8 mouse cellular contexts compared by ENCODE assay signal in genomic region chr12:114047991-114048390, GRCm38 (mm10).
A peak's percentile ranks its signal among the peaks of the same experiment; 100 is the strongest.
DNase-seq lines count a peak whose midpoint lies in the region; ATAC-seq and TF ChIP-seq lines count a peak whose summit lies in the region.
"Not testable (repeated sequence)": the region's sequence is repeated elsewhere in the genome, so short reads cannot be mapped to it uniquely, and the experiment has no call there.

No protein-coding gene starts in this region.

- H3K36me3 ChIP-seq in CH12.LX (replicated peaks in 1 of 2; ENCODE audit: control insufficient read depth in 1 of 2, insufficient read depth in 1 of 2, low read length in 1 of 2); kidney, postnatal 0 days (ENCODE audit: insufficient read depth, low read length): not testable (repeated sequence)

- not testable (repeated sequence) for H3K27ac ChIP-seq in CH12.LX (ENCODE audit: insufficient read depth, low read depth); kidney, postnatal 0 days

- peak; percentile 93 for ATAC-seq in common myeloid progenitor, adult 5-6 weeks (replicated peaks; ENCODE audit: low read depth, poor library complexity, severe bottlenecking)
- ATAC-seq in kidney, postnatal 0 days (replicated peaks; ENCODE audit: low FRiP score, low read depth), result not testable (repeated sequence)

- TF ChIP-seq RAD21 in CH12.LX (IDR thresholded peaks at IDR 0.05; ENCODE audit: low read depth, low read length), result peak; percentile 21

- H3K4me3 ChIP-seq in CH12.LX (replicated peaks in 1 of 3; ENCODE audit: low read depth in 2 of 3, low read length in 2 of 3, poor library complexity in 1 of 3); kidney, postnatal 0 days (replicated peaks; ENCODE audit: low read depth, low read length); lung, adult 2 months (replicated peaks; ENCODE audit: extremely low read depth, low read depth, low read length): not testable (repeated sequence)

- dilution Hi-C loops in CH12.LX (cut with MboI; ENCODE audit: extremely low pct_ligation_motif_present, extremely low pct_unique_long_range_greater_than_20kb, low sequenced_read_pairs), result not testable (repeated sequence)

- peak; percentile 21 for DNase-seq in CH12.LX (ENCODE audit: extremely low read depth)
- DNase-seq in adrenal gland, adult (ENCODE audit: inconsistent age in 2 of 2, low spot score in 1 of 2), result peak; percentile 15 to 74
- peak; percentile 17 for DNase-seq in heart, postnatal 4 days
- not testable (repeated sequence) for DNase-seq in kidney, postnatal 0 days (ENCODE audit: low spot score); lung, adult 2 months
- DNase-seq in natural killer cell, adult 2 months (ENCODE audit: low spot score in 2 of 2), result peak; percentile 19 to 29
- DNase-seq in thymus, postnatal 0 days (ENCODE audit: low spot score), result peak; percentile 23

- not testable (repeated sequence) for H3K4me2 ChIP-seq in CH12.LX (ENCODE audit: insufficient read depth, low read depth, poor library complexity, severe bottlenecking); kidney, postnatal 0 days (ENCODE audit: low read length)

- in situ Hi-C loops in CH12.LX (cut with MboI; ENCODE audit: low pct_ligation_motif_present, low pct_unique_long_range_greater_than_20kb, low sequenced_read_pairs), result not testable (repeated sequence)

- H3K4me1 ChIP-seq in CH12.LX (ENCODE audit: control insufficient read depth in 1 of 2, insufficient read depth in 2 of 2); kidney, postnatal 0 days (replicated peaks; ENCODE audit: insufficient read depth, low read length); lung, adult 2 months (ENCODE audit: control insufficient read depth, insufficient read depth, low read length): not testable (repeated sequence)

- not testable (repeated sequence) for H3K9me3 ChIP-seq in CH12.LX (replicated peaks; ENCODE audit: low read length); kidney, postnatal 0 days (replicated peaks; ENCODE audit: low read length)

- 56% methylated on average over 8 of the region's 8 CpGs for WGBS in kidney, postnatal 0 days
- 52% methylated on average over 8 of the region's 8 CpGs for WGBS in lung, adult 2 months

- not testable (repeated sequence) for H3K27me3 ChIP-seq in CH12.LX (replicated peaks); kidney, postnatal 0 days (ENCODE audit: insufficient read depth, low read length)

- not testable (repeated sequence) for H3K79me2 ChIP-seq in CH12.LX (replicated peaks; ENCODE audit: control insufficient read depth, extremely low read depth, insufficient read depth, poor library complexity, severe bottlenecking)

- TF ChIP-seq EP300 in CH12.LX (IDR thresholded peaks at IDR 0.05; ENCODE audit: low read length), result not testable (repeated sequence)

- not testable (repeated sequence) for H3K9ac ChIP-seq in CH12.LX (ENCODE audit: insufficient read depth, low read depth); kidney, postnatal 0 days (ENCODE audit: low read depth, low read length)

- TF ChIP-seq POLR2A in CH12.LX (IDR thresholded peaks at IDR 0.05; ENCODE audit: low read depth, low read length); lung, adult 2 months (IDR thresholded peaks at IDR 0.05; ENCODE audit: borderline replicate concordance, extremely low read depth, low read depth, low read length): not testable (repeated sequence)

- TF ChIP-seq CTCF in CH12.LX (conservative IDR thresholded peaks at IDR 0.05 in 1 of 2, IDR thresholded peaks at IDR 0.05 in 1 of 2; ENCODE audit: low read depth in 2 of 2, low read length in 2 of 2), result peak; percentile 30 to 60; a peak in 2 of 4 replicates
- TF ChIP-seq CTCF in kidney, postnatal 0 days (IDR thresholded peaks at IDR 0.05; ENCODE audit: low read depth), result peak; percentile 57; the same call in 1 of the 2 replicates
- peak; percentile 10; the same call in 1 of the 2 replicates for TF ChIP-seq CTCF in lung, adult 2 months (IDR thresholded peaks at IDR 0.05; ENCODE audit: insufficient read depth, low read length)

TF ChIP-seq in CH12.LX, 34 proteins besides CTCF, POLR2A, EP300 and RAD21:
- peak; percentile 15 for TF ChIP-seq SMC3 (IDR thresholded peaks at IDR 0.05; ENCODE audit: low read depth, low read length)
